Mouse (Mus musculus) T-helper 1 cell (primary cell): Measurements from ENCODE around the gene Ncl.

Experiments used
- in situ Hi-C: fragments of 300-600 bp; cut with MboI, MseI; formaldehyde crosslinking; loops from one replicate; pipeline ENCODE4 v1.15.1; 2025; ENCODE audit warnings: high pct_unique_total_duplicates

Gene Ncl

GRCm38 (mm10) chr1:86358906-86359797, at the start of gene Ncl:
TSS of gene Ncl (minus strand) at chr1:86359400.
- in situ Hi-C loops: no loop called here

- in situ Hi-C loops: no loop called here
Observed at GRCm38 (mm10) chr1:86408515-86408914, 49.3 kb upstream of the Ncl start.

- in situ Hi-C loops: no loop called here
Observed at GRCm38 (mm10) chr1:86406914-86407313, 47.7 kb upstream of the Ncl start.

DNA sequence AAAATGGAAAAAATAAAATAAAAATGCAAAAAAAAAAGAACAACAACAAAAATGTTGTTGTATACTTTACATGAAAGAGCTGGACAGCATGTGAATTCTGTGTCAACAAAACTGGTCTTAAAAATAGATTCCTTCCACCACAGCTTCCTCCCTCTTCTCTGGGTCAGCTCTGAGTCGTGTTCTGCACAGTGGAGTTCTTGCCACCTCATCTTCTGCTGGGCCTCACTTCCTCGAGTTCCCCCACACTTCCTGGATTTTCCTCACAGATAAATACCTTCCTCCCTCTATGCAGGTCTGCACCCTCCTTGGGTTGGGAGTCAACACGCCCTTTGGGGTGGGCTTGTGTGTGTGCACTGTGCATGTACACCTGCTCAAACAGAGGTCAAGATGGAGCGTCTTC, 47.1 kb upstream of the Ncl start:
- in situ Hi-C loops: no loop called here

DNA sequence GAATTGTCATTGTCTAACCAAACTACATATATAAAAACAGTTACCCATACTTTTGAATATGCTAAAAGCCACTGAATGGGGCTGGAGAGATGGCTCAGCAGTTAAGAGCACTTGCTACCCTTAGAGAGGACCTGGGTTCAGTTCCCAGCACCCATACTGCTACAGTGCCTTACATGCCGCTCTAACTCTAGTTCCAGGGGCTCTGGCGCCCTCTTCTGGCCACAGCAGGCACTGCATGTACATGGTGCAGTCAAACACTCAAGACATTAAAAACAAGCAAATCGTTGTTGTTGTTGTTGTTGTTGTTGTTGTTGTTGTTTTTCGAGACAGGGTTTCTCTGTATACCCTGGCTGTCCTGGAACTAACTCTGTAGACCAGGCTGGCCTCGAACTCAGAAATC, 45.6 kb upstream of the Ncl start:
- in situ Hi-C loops: no loop called here

DNA sequence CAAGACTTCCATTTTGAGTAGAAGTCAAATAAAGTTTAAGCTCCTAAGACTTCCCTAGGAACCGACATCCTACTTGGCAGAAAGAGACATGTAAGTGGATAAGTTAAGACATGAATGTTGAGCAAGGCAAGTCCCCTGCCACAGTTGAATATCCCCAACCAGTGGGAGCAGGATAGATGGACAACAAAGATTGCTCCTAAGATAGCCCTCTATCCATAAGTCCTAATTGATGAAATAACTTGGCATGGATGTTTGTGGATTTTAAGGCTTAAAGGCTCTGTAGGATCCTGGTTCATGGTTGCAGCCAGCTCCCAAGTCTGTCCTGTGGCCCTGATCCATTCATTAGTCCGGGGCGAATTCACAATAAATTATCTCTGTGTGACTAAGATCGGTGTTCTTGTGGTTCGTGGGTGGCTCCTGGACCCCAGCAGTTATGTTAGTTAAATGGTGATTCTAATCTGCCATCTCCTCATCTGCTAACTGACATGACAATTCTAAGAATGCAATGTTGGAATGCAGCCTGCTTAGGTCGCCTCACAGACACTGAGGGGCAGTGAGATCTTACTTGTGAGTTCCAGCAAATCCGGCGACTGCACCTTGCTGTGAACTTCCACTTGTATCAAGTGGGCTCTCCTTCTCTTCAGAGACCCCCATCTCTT, 41.0 kb upstream of the Ncl start:
- in situ Hi-C loops: no loop called here

GRCm38 (mm10) chr1:86399322-86399721, 40.1 kb upstream of the Ncl start:
- in situ Hi-C loops: no loop called here

GRCm38 (mm10) chr1:86398222-86398621, 39.0 kb upstream of the Ncl start:
- in situ Hi-C loops: no loop called here

GRCm38 (mm10) chr1:86397621-86398020, 38.4 kb upstream of the Ncl start:
- in situ Hi-C loops: no loop called here

GRCm38 (mm10) chr1:86395897-86396296, 36.7 kb upstream of the Ncl start:
- in situ Hi-C loops: no loop called here

DNA sequence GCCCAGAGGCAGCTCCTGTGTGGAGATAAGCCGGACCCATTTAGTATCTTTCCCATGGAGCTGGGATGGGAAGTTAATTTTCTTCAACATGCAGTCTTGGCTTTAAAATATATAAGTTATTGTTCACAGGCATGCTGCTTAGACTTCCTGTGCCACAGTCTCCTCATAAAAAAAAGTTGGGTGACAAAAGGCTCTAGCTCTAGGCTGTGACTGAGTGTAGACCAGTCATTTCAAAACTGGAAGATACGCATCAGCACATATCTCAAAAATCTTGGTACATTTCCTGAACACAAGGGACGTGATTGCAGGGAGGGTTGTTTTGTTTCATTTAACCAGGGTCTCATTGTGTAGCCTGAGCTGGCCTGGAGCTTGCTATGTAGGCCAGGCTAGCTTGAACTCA, 35.0 kb upstream of the Ncl start:
- in situ Hi-C loops: no loop called here

GRCm38 (mm10) chr1:86393219-86393618, 34.0 kb upstream of the Ncl start:
- in situ Hi-C loops: no loop called here

- in situ Hi-C loops: no loop called here
Observed at GRCm38 (mm10) chr1:86391425-86391824, 32.2 kb upstream of the Ncl start.

- in situ Hi-C loops: no loop called here
Observed at GRCm38 (mm10) chr1:86389230-86389629, 30.0 kb upstream of the Ncl start.

GRCm38 (mm10) chr1:86381027-86381426, 21.8 kb upstream of the Ncl start:
- in situ Hi-C loops: no loop called here

- in situ Hi-C loops: no loop called here
Observed at GRCm38 (mm10) chr1:86379161-86379569, 20.0 kb upstream of the Ncl start.

DNA sequence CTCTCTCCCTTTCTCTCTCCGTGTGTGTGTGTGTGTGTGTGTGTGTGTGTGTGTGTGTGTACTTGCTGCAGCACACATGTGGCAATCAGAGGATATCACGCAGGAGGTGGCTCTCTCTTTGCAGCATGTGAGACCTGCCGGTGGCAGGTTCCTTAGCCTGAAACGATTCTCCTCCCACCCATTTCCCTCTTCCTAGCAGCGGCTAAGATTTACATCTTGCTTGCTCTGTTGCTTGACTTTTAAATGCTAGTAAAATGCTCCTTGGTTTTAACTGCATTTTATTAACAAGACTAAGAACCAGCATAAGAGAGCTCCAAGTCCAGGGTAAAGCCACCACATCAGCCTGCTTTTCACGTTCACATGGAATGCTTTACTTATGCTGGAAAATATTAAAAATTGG, 19.5 kb upstream of the Ncl start:
- in situ Hi-C loops: no loop called here

DNA sequence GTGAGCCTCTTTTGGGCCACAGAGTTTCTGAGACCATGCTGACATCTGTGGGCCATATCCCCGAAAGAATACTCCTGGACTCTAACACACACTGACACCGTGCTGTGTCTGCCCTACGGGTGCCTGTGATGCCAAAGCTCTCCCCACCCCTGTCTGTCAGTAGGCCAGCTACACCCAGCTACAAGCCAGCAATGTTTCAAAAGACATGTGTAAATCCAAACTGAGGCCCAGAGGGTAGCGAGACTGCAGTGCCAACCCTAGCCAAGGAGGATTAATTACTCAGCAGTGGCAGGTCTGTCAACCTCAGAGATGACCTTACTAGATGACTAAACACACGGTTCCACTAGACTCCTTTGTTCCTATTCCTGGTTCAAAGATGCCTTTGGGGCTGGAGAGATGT, 17.2 kb upstream of the Ncl start:
- in situ Hi-C loops: no loop called here

- in situ Hi-C loops: no loop called here
Observed at GRCm38 (mm10) chr1:86371997-86372396, 12.8 kb upstream of the Ncl start.

GRCm38 (mm10) chr1:86368086-86368485, 8.9 kb upstream of the Ncl start:
- in situ Hi-C loops: no loop called here

GRCm38 (mm10) chr1:86363671-86364070, 4.5 kb upstream of the Ncl start:
- in situ Hi-C loops: no loop called here

GRCm38 (mm10) chr1:86361852-86362615, 2.8 kb upstream of the Ncl start:
- in situ Hi-C loops: no loop called here
